Mouse (Mus musculus) MEL (cell line): ENCODE data around the gene Sla2.

Experiments used
- CTCF ChIP-seq, 3 experiments: IDR thresholded peaks in 2 of 3; conservative IDR thresholded peaks in 1 of 3; 2 replicates each; pipeline ENCODE4 v1.5.1; 2011 to 2012; ENCODE audit warnings: low read length in 3 of 3, low read depth in 2 of 3, mild to moderate bottlenecking in 2 of 3, improper control_type of control experiment in 1 of 3, inconsistent platforms in 1 of 3, mixed read lengths in 1 of 3, moderate library complexity in 1 of 3; ENCODE audit not compliant: control insufficient read depth in 1 of 3, insufficient read depth in 1 of 3, poor library complexity in 1 of 3, severe bottlenecking in 1 of 3
- ETS1 ChIP-seq: IDR thresholded peaks from 2 replicates; pipeline ENCODE4 v1.6.1; 2012; ENCODE audit warnings: low read depth, mild to moderate bottlenecking, inconsistent platforms, low read length, improper control_type of control experiment, moderate library complexity
- GATA1 ChIP-seq: IDR thresholded peaks from 2 replicates; pipeline ENCODE4 v1.6.1; 2011; ENCODE audit warnings: low read depth, low read length, improper control_type of control experiment
- HCFC1 ChIP-seq: IDR thresholded peaks from 2 replicates; pipeline ENCODE4 v1.6.1; 2012; ENCODE audit warnings: low read depth, mild to moderate bottlenecking, inconsistent platforms, low read length, improper control_type of control experiment, moderate library complexity
- JUND ChIP-seq: IDR thresholded peaks from 2 replicates; pipeline ENCODE4 v1.6.1; 2011; ENCODE audit warnings: low read depth, mild to moderate bottlenecking, improper control_type of control experiment, low read length
- KAT2A ChIP-seq: conservative IDR thresholded peaks from 2 replicates; pipeline ENCODE4 v1.6.1; 2012; ENCODE audit warnings: low read depth, low read length, improper control_type of control experiment, inconsistent platforms
- MAFK ChIP-seq: IDR thresholded peaks from 2 replicates; pipeline ENCODE4 v1.6.1; 2011; ENCODE audit warnings: low read depth, mild to moderate bottlenecking, low read length, improper control_type of control experiment, borderline replicate concordance
- MEF2A ChIP-seq: IDR thresholded peaks from 2 replicates; pipeline ENCODE4 v1.6.1; 2014; ENCODE audit warnings: low read depth, mild to moderate bottlenecking, inconsistent platforms, low read length, improper control_type of control experiment; ENCODE audit not compliant: poor library complexity, insufficient replicate concordance, severe bottlenecking; ENCODE audit errors: extremely low read depth
- UBTF ChIP-seq: IDR thresholded peaks from 2 replicates; pipeline ENCODE4 v1.6.1; 2012; ENCODE audit warnings: low read depth, mild to moderate bottlenecking, inconsistent platforms, low read length, improper control_type of control experiment, moderate library complexity, borderline replicate concordance; ENCODE audit not compliant: insufficient read depth
- USF2 ChIP-seq, 2 experiments: IDR thresholded peaks; 2 replicates each; pipeline ENCODE4 v1.6.1; 2011 to 2012; ENCODE audit warnings: improper control_type of control experiment in 2 of 2, low read length in 2 of 2, borderline replicate concordance in 1 of 2, inconsistent platforms in 1 of 2, low read depth in 1 of 2, mild to moderate bottlenecking in 1 of 2; ENCODE audit not compliant: insufficient read depth in 1 of 2
- ZKSCAN1 ChIP-seq: IDR thresholded peaks from 2 replicates; pipeline ENCODE4 v1.6.1; 2012; ENCODE audit warnings: low read depth, mild to moderate bottlenecking, inconsistent platforms, low read length, improper control_type of control experiment, moderate library complexity

- TF ChIP-seq JUND: no peak
- TF ChIP-seq CTCF (IDR thresholded peaks at IDR 0.05 in 2 of 3, conservative IDR thresholded peaks at IDR 0.05 in 1 of 3; ENCODE audit: control insufficient read depth in 1 of 3, insufficient read depth in 1 of 3, low read depth in 2 of 3, low read length in 3 of 3, poor library complexity in 1 of 3, severe bottlenecking in 1 of 3): no peak
- no peak for TF ChIP-seq USF2 (IDR thresholded peaks at IDR 0.05; ENCODE audit: borderline replicate concordance in 1 of 2, insufficient read depth in 1 of 2, low read depth in 1 of 2, low read length in 2 of 2)
- TF ChIP-seq KAT2A: no peak
- no peak for TF ChIP-seq GATA1
- TF ChIP-seq UBTF: no peak
- no peak for TF ChIP-seq MAFK
- no peak for TF ChIP-seq ZKSCAN1
- no peak for TF ChIP-seq MEF2A
- TF ChIP-seq HCFC1: no peak
- no peak for TF ChIP-seq ETS1
Measured at GRCm38 (mm10) chr2:156916419-156917125, 29.6 kb upstream of the Sla2 start.
